Mouse (Mus musculus): ENCODE results near the gene Rufy1. TPM values are rescaled to one million over a fixed set of nuclear protein-coding genes. Genes with fewer than 3 reads are reported as not detected.
A peak's percentile ranks its signal among the peaks of the same experiment; 100 is the strongest.

Rufy1 gene
- polyA plus RNA-seq, 1 experiment from 2014 or later: 21.6 TPM

MicroRNAs encoded within 50 kb of the gene (microRNA counts, 519-probe panel; counts per million panel counts)
- 2,799 counts per million, percentile 31 among the panel's probes with 10 or more counts for microRNA mmu-miR-804

Small RNA genes within 50 kb of the gene (microRNA-seq; reads per million reads assigned to microRNA genes)
- gene Mir804: not detected

Other genes with a start within 250 kb of the Rufy1 start
- 181 and 183 TPM in 2 replicates for gene Sqstm1, start 220.3 kb downstream of the Rufy1 start, polyA plus RNA-seq (2014; fragmentation: Nextera tagmentation; extraction: Ambion mirVana)
- 13.3 and 24.4 TPM in 2 replicates for gene Mgat4b, start 220.2 kb downstream of the Rufy1 start, polyA plus RNA-seq (2014; fragmentation: Nextera tagmentation; extraction: Ambion mirVana)
- gene Ltc4s, start 192.5 kb downstream of the Rufy1 start, polyA plus RNA-seq (2014; fragmentation: Nextera tagmentation; extraction: Ambion mirVana): 3.4 and 4.2 TPM in 2 replicates
- 8.5 and 9.1 TPM in 2 replicates for gene Maml1, start 138.8 kb downstream of the Rufy1 start, polyA plus RNA-seq (2014; fragmentation: Nextera tagmentation; extraction: Ambion mirVana)
- 246 and 259 TPM in 2 replicates for gene Canx, start 105.5 kb downstream of the Rufy1 start, polyA plus RNA-seq (2014; fragmentation: Nextera tagmentation; extraction: Ambion mirVana)
- gene Cby3, start 76.7 kb downstream of the Rufy1 start, polyA plus RNA-seq (2014; fragmentation: Nextera tagmentation; extraction: Ambion mirVana): 0.27 TPM in 2 replicates
- 411 and 475 TPM in 2 replicates for gene Hnrnph1, start 54.1 kb downstream of the Rufy1 start, polyA plus RNA-seq (2014; fragmentation: Nextera tagmentation; extraction: Ambion mirVana)
- 9.0 and 10.2 TPM in 2 replicates for gene Adamts2, start 171.0 kb upstream of the Rufy1 start, polyA plus RNA-seq (2014; fragmentation: Nextera tagmentation; extraction: Ambion mirVana)